Mouse (Mus musculus): ENCODE results near the gene Magea1. TPM values are rescaled to one million over a fixed set of nuclear protein-coding genes. Genes with fewer than 3 reads are reported as not detected.

Magea1 gene
- polyA plus RNA-seq (2014; fragmentation: Illumina TruSeq; extraction: RNeasy Lipid Tissue Mini Kit (QIAGEN cat#74804); ENCODE audit: low read depth, low replicate concordance), result not detected

GRCm38 (mm10) chrX:155089693-155090092 is at the start of gene Magea1:
TSS of gene Magea1 (minus strand) at chrX:155089793.

GRCm38 (mm10) chrX:155128312-155128711 is 38.7 kb upstream of the Magea1 start, which contains the start of gene Cldn34b2:
TSS of gene Cldn34b2 (minus strand) at chrX:155128412.

DNA sequence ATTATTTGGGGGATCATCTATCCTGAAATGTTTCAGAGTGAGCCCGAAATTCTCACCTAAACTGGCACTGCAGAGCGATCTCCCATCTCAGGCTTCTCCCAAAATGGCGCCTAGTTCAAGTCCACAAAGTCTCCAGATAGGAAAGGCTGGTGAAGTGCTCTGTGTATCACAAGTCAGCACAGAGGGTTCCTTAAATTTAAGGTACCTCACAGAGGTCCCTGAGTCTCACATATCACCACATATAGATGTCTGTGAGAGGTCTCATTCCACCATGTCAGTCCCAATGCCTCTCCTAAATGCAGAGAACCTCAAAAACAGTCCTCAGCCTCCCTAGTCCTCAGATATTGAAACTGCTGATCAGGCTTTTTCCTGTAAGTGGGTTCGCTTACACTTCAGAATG is 4.0 kb upstream of the Magea1 start, which contains the start of gene Magea2:
Gene Magea2, minus strand, starts transcription at position 101 of the 400 bp plus-strand sequence.

DNA sequence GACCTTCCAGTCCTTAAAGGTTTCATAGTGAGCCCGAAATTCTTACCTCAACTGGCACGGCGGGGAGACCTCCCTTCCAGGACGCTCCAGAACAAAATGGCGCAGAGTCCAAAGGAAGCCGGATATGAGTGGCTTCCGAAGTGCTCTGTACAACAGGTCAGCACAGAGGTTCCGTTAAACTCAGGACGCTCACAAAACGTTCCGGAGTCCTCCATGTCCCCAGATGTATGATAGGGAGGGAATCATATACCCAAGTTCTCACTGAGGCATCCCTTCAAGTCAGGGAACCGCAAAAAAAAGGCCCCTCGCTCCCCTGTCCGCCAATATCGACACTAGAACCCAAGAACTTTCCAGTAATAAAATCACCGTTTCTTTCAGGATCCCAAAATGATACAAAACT is 26.5 kb downstream of the Magea1 start, which contains the start of gene Magea5:
Gene Magea5, minus strand, starts transcription at position 101 of the 400 bp plus-strand sequence.

Other genes with a start within 250 kb of the Magea1 start
- gene Cldn34b1, start 199.5 kb downstream of the Magea1 start, polyA plus RNA-seq (2014; fragmentation: Illumina TruSeq; extraction: RNeasy Lipid Tissue Mini Kit (QIAGEN cat#74804); ENCODE audit: low read depth, low replicate concordance), result not detected
- gene Magea6, start 153.8 kb downstream of the Magea1 start, polyA plus RNA-seq (2014; fragmentation: Illumina TruSeq; extraction: RNeasy Lipid Tissue Mini Kit (QIAGEN cat#74804); ENCODE audit: low read depth, low replicate concordance), result not detected
- not detected for gene Magea3, start 140.3 kb downstream of the Magea1 start, polyA plus RNA-seq (2014; fragmentation: Illumina TruSeq; extraction: RNeasy Lipid Tissue Mini Kit (QIAGEN cat#74804); ENCODE audit: low read depth, low replicate concordance)
- not detected for gene Magea8, start 93.9 kb downstream of the Magea1 start, polyA plus RNA-seq (2014; fragmentation: Illumina TruSeq; extraction: RNeasy Lipid Tissue Mini Kit (QIAGEN cat#74804); ENCODE audit: low read depth, low replicate concordance)
- not detected for gene Magea5, start 26.6 kb downstream of the Magea1 start, polyA plus RNA-seq (2014; fragmentation: Illumina TruSeq; extraction: RNeasy Lipid Tissue Mini Kit (QIAGEN cat#74804); ENCODE audit: low read depth, low replicate concordance)
- gene Magea2, start 3.9 kb upstream of the Magea1 start, polyA plus RNA-seq (2014; fragmentation: Illumina TruSeq; extraction: RNeasy Lipid Tissue Mini Kit (QIAGEN cat#74804); ENCODE audit: low read depth, low replicate concordance), result not detected
- gene Cldn34b2, start 38.6 kb upstream of the Magea1 start, polyA plus RNA-seq (2014; fragmentation: Illumina TruSeq; extraction: RNeasy Lipid Tissue Mini Kit (QIAGEN cat#74804); ENCODE audit: low read depth, low replicate concordance), result not detected
- gene Sat1, start 126.7 kb upstream of the Magea1 start, polyA plus RNA-seq (2014; fragmentation: Illumina TruSeq; extraction: RNeasy Lipid Tissue Mini Kit (QIAGEN cat#74804); ENCODE audit: low read depth, low replicate concordance), result 61.5 TPM
- 31.3 TPM for gene Acot9, start 172.7 kb upstream of the Magea1 start, polyA plus RNA-seq (2014; fragmentation: Illumina TruSeq; extraction: RNeasy Lipid Tissue Mini Kit (QIAGEN cat#74804); ENCODE audit: low read depth, low replicate concordance)

Data from heart, adult 10 weeks (tissue).